Mouse (Mus musculus): ENCODE measurements around the gene Capn3. TPM values are rescaled to one million over a fixed set of nuclear protein-coding genes. Genes with fewer than 3 reads are reported as not detected.

The Capn3 gene
- 1.8 TPM for polyA plus RNA-seq (2012; fragmentation: generic; extraction: Trizol)
- long read RNA-seq, experiment 1, partial matches to known transcripts = 1 of 3 reads
- long read RNA-seq, experiment 1, other reads (novel, unspliced or antisense) = 2 of 3 reads
- long read RNA-seq, experiment 2 = 0 reads

DNA sequence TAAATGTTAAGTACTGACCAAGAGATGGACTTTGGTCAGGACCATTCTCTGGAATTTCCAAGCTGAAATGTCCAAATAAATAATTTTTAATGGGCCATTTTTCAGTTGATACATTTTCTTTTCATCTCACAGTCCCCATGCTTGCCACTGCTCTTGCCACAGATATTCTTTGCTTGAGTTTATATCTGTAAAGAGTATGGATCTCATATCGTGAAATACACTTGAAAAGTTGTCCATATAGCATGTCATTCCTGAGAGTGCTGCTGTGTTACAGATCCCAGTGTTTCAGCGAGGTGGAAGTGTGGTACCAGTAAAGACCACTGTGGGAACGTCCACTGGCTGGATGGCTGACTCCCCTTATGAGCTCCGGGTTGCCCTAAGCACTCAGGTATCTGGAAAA lies at the start of gene Capn3:
Capn3 (plus strand) TSS at position 301 of the 400 bp plus-strand sequence.
- Histone ChIP-seq H3ac (ENCODE audit: control insufficient read depth, insufficient read length, low read depth) (no peak within 1 kb of the TSS), H3K27me3 (ENCODE audit: control insufficient read depth, insufficient read depth, insufficient read length) (no peaks in the 10 kb centered on the region), H3K79me3 (ENCODE audit: low read depth) (no peaks in the 10 kb centered on the region), H3K36me3 (ENCODE audit: control insufficient read depth, insufficient read depth) (no peaks in the 10 kb centered on the region), H3K4me3 (ENCODE audit: insufficient read depth, poor library complexity, severe bottlenecking) (no peak within 1 kb of the TSS), H3K79me2 (ENCODE audit: control insufficient read depth, insufficient read depth) (no peaks in the 10 kb centered on the region)
- TF ChIP-seq FOSL1 (IDR thresholded peaks at IDR 0.05; ENCODE audit: insufficient read depth, low read length, poor library complexity, severe bottlenecking) (no peak), CTCF (IDR thresholded peaks at IDR 0.05; ENCODE audit: control insufficient read depth, insufficient read depth, insufficient read length) (no peak), USF1 (IDR thresholded peaks at IDR 0.05; ENCODE audit: low read depth) (no peak), MYOD1 (IDR thresholded peaks at IDR 0.05; ENCODE audit: control insufficient read depth, insufficient read length, low read depth) (no peak)

DNA sequence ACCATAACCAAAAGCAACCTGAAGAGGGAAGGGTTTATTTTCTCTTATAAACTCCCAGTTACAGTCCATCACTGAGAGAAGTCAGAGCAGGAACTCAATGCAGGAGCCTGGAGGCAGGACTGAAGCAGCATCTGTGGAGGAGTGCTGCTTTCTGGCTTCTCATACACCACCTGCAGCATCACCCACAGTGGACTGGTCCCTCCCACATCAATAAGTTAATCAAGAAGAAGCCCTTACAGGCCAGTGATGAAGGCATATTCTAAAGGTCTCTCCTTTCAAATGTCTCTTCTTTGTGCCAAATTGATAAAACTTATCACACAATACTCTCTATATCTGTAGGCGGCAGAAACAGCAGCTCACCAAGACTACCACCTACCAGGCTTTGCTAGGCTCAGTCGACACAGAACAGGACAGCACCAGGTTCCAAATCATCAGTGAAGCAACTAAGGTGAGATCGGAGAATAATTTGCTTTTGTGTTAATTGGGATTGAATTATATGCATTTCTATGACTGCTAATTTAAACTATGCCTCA lies 44.7 kb upstream of the Capn3 start:
- Histone ChIP-seq H3K4me3 (ENCODE audit: insufficient read depth, poor library complexity, severe bottlenecking) (no peak overlapping the region), H3K27me3 (ENCODE audit: control insufficient read depth, insufficient read depth, insufficient read length) (no peaks in the 10 kb centered on the region), H3K36me3 (ENCODE audit: control insufficient read depth, insufficient read depth) (no peaks in the 10 kb centered on the region), H3K79me2 (ENCODE audit: control insufficient read depth, insufficient read depth) (no peaks in the 10 kb centered on the region), H3ac (ENCODE audit: control insufficient read depth, insufficient read length, low read depth) (no peak overlapping the region), H3K79me3 (ENCODE audit: low read depth) (no peaks in the 10 kb centered on the region)
- TF ChIP-seq MYOG (IDR thresholded peaks at IDR 0.05; ENCODE audit: control insufficient read depth, extremely low read depth, insufficient read length) = no peak
- TF ChIP-seq MAX (IDR thresholded peaks at IDR 0.05) = no peak
- no peak for TF ChIP-seq MYOD1 (IDR thresholded peaks at IDR 0.05; ENCODE audit: control insufficient read depth, insufficient read length, low read depth)
- TF ChIP-seq CEBPB (IDR thresholded peaks at IDR 0.05; ENCODE audit: low read depth) = no peak
- TF ChIP-seq CTCF (IDR thresholded peaks at IDR 0.05; ENCODE audit: control insufficient read depth, insufficient read depth, insufficient read length) = no peak

GRCm38 (mm10) chr2:120414113-120414512 lies 41.7 kb upstream of the Capn3 start:
- H3K79me3 ChIP-seq (ENCODE audit: low read depth) = no peaks in the 10 kb centered on the region

DNA sequence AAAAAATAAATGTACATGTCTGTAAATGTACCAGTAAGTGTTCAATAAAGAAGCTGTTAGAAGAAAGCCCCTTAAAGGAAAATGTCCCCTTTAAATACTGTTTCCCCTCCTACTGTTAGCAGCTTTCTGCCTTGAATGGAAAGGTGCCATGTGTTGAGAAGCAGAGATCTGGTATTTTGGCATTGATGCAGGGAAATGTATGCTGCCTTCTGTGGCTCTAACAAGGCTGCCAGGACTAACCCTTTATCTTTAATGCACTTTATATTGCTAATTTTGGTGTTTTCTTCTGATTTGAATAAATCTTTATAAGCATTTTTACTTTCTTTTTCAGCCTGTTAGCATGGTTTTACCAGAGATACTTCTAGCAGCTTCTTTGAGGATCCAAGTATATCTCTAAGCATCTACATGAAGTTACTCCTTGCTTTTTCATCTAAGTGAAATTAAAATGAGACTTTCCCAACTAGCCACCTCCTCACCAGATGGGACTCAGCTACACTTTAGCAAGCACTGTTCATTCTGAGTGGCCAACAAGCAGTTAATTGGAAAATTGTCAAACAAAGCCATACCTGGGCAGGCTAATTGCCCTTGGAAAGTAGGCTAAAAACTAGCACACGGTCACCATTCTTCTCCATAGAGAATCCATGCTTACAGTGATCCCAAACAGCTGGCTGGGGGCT lies 40.9 kb upstream of the Capn3 start:
- no peaks in the 10 kb centered on the region for H3K79me2 ChIP-seq (ENCODE audit: control insufficient read depth, insufficient read depth)
- no peaks in the 10 kb centered on the region for H3K79me3 ChIP-seq (ENCODE audit: low read depth)
- no peak overlapping the region for H3K4me3 ChIP-seq (ENCODE audit: insufficient read depth, poor library complexity, severe bottlenecking)
- no peaks in the 10 kb centered on the region for H3K27me3 ChIP-seq (ENCODE audit: control insufficient read depth, insufficient read depth, insufficient read length)
- no peak overlapping the region for H3ac ChIP-seq (ENCODE audit: control insufficient read depth, insufficient read length, low read depth)
- TF ChIP-seq MYOG (IDR thresholded peaks at IDR 0.05; ENCODE audit: control insufficient read depth, extremely low read depth, insufficient read length) (no peak), CTCF (IDR thresholded peaks at IDR 0.05; ENCODE audit: control insufficient read depth, insufficient read depth, insufficient read length) (no peak), FOSL1 (IDR thresholded peaks at IDR 0.05; ENCODE audit: insufficient read depth, low read length, poor library complexity, severe bottlenecking) (no peak), CEBPB (IDR thresholded peaks at IDR 0.05; ENCODE audit: low read depth) (no peak), MYOD1 (IDR thresholded peaks at IDR 0.05; ENCODE audit: control insufficient read depth, insufficient read length, low read depth) (no peak), MAX (IDR thresholded peaks at IDR 0.05) (no peak), USF1 (IDR thresholded peaks at IDR 0.05; ENCODE audit: low read depth) (no peak)
- H3K36me3 ChIP-seq (ENCODE audit: control insufficient read depth, insufficient read depth) = no peaks in the 10 kb centered on the region

More at GRCm38 (mm10) chr2:120414113-120414512, 41.7 kb upstream of the Capn3 start:
- TF ChIP-seq CEBPB (IDR thresholded peaks at IDR 0.05; ENCODE audit: low read depth) (no peak), MYOD1 (IDR thresholded peaks at IDR 0.05; ENCODE audit: control insufficient read depth, insufficient read length, low read depth) (no peak), CTCF (IDR thresholded peaks at IDR 0.05; ENCODE audit: control insufficient read depth, insufficient read depth, insufficient read length) (no peak), FOSL1 (IDR thresholded peaks at IDR 0.05; ENCODE audit: insufficient read depth, low read length, poor library complexity, severe bottlenecking) (no peak)
- no peaks in the 10 kb centered on the region for H3K36me3 ChIP-seq (ENCODE audit: control insufficient read depth, insufficient read depth)
- no peak overlapping the region for H3ac ChIP-seq (ENCODE audit: control insufficient read depth, insufficient read length, low read depth)
- no peaks in the 10 kb centered on the region for H3K27me3 ChIP-seq (ENCODE audit: control insufficient read depth, insufficient read depth, insufficient read length)
- H3K79me2 ChIP-seq (ENCODE audit: control insufficient read depth, insufficient read depth) = no peaks in the 10 kb centered on the region
- H3K4me3 ChIP-seq (ENCODE audit: insufficient read depth, poor library complexity, severe bottlenecking) = no peak overlapping the region

DNA sequence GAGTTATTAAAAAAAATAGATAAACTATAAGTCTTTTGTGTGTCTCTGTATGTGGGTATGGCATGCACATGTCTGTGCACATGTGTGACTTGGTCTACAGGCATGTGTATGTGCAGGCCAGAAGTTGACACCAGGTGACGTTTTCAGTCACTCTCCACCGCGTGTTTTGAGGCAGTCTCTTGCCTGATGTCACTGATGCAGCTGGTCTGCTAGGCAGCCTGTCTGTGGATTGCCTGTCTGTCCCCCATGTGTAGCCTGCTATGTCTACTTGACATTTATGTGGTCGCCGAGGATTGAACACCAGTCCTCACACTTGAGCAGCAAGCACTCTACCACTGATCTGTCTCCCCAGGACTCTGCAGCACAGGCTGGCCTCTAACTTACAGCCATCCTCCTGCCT lies 31.4 kb upstream of the Capn3 start:
- no peak overlapping the region for H3K4me3 ChIP-seq (ENCODE audit: insufficient read depth, poor library complexity, severe bottlenecking)
- no peaks in the 10 kb centered on the region for H3K79me2 ChIP-seq (ENCODE audit: control insufficient read depth, insufficient read depth)
- TF ChIP-seq MYOG (IDR thresholded peaks at IDR 0.05; ENCODE audit: control insufficient read depth, extremely low read depth, insufficient read length) (no peak), CTCF (IDR thresholded peaks at IDR 0.05; ENCODE audit: control insufficient read depth, insufficient read depth, insufficient read length) (no peak), MYOD1 (IDR thresholded peaks at IDR 0.05; ENCODE audit: control insufficient read depth, insufficient read length, low read depth) (no peak), USF1 (IDR thresholded peaks at IDR 0.05; ENCODE audit: low read depth) (no peak), CEBPB (IDR thresholded peaks at IDR 0.05; ENCODE audit: low read depth) (no peak), MAX (IDR thresholded peaks at IDR 0.05) (no peak), FOSL1 (IDR thresholded peaks at IDR 0.05; ENCODE audit: insufficient read depth, low read length, poor library complexity, severe bottlenecking) (no peak)
- no peak overlapping the region for H3ac ChIP-seq (ENCODE audit: control insufficient read depth, insufficient read length, low read depth)
- no peaks in the 10 kb centered on the region for H3K79me3 ChIP-seq (ENCODE audit: low read depth)
- no peaks in the 10 kb centered on the region for H3K36me3 ChIP-seq (ENCODE audit: control insufficient read depth, insufficient read depth)
- no peaks in the 10 kb centered on the region for H3K27me3 ChIP-seq (ENCODE audit: control insufficient read depth, insufficient read depth, insufficient read length)

Data from C2C12 (cell line).